ENCODE assay signal across 17 mouse cellular contexts in the genomic region with DNA sequence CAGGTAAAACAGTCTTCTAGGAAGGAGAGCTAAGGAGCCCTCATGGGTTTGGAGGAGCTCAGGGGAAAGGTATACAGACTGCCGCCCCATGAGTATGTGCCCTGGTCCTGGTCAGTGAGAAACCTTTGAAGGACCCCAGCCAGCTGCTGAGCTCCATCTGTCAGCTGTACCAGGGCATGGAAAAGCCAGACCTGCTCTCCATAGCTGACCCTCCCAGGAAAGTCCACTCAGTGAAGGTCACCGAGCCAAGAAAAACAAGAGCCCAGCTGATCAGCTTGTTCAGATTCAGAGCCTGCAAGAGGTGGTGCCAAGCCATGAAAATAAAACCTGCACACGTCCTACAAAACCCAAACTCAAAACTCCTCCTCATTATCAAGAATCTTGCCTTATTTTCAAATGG. TPM values are rescaled to one million over a fixed set of nuclear protein-coding genes. Genes with fewer than 3 reads are reported as not detected.
DNase-seq lines count a peak whose midpoint lies in the region; ATAC-seq and TF ChIP-seq lines count a peak whose summit lies in the region.
"Had no signal": no experiment of that assay in that cellular context is flagged by ENCODE, and none has a peak within 500 bp of the region (broad histone marks: within the 10 kb centered on the region; RNA-seq: fewer than 3 reads in every experiment).

No protein-coding gene starts in this region.

- WGBS in liver, postnatal 0 days (ENCODE audit: insufficient replicate concordance) = 60% methylated on average over 3 of the region's 3 CpGs
- WGBS in liver, embryonic 11.5 days = 69% methylated on average over 3 of the region's 3 CpGs
- WGBS in heart, embryonic 12.5 days = 18% methylated on average over 3 of the region's 3 CpGs

- H3K4me1 ChIP-seq in liver, postnatal 0 days (ENCODE audit: insufficient read depth) = peaks cover 6% of the 10 kb centered on the region
- H3K4me1 ChIP-seq in liver, embryonic 11.5 days (replicated peaks; ENCODE audit: control insufficient read depth, insufficient read depth, low read length) = peaks cover 4% of the 10 kb centered on the region
- peaks cover 35% of the 10 kb centered on the region for H3K4me1 ChIP-seq in heart, embryonic 12.5 days (replicated peaks)
- H3K4me1 ChIP-seq: forebrain, embryonic 13.5 days; midbrain, embryonic 12.5 days had no signal

- no peak overlapping the region for H3K4me2 ChIP-seq in liver, postnatal 0 days (ENCODE audit: low read depth, low read length)
- H3K4me2 ChIP-seq in liver, embryonic 11.5 days = no peak overlapping the region
- H3K4me2 ChIP-seq in heart, embryonic 12.5 days = no peak overlapping the region
- H3K4me2 ChIP-seq: forebrain, embryonic 13.5 days; midbrain, embryonic 12.5 days had no signal

- no peak for TF ChIP-seq CTCF in liver, postnatal 0 days (IDR thresholded peaks at IDR 0.05; ENCODE audit: low read depth)

- DNase-seq in liver, postnatal 0 days = no peak
- DNase-seq in liver, embryonic 11.5 days (ENCODE audit: low spot score) = no peak
- DNase-seq in heart, adult 11 months = peak; percentile 98
- peak; percentile 48 for DNase-seq in kidney, postnatal 10 days
- DNase-seq in right cerebral cortex, postnatal 36 days (ENCODE audit: low spot score in 2 of 2) = no peak
- DNase-seq in layer of hippocampus, postnatal 25 days (ENCODE audit: extremely low spot score in 1 of 2, low spot score in 1 of 2) = no peak
- DNase-seq: gastrocnemius, postnatal 14 days; left cerebral cortex, postnatal 4 days; spleen, adult 18-20 months had no signal

- H3K4me3 ChIP-seq in liver, postnatal 0 days (ENCODE audit: low read depth, low read length) = no peak overlapping the region
- H3K4me3 ChIP-seq in liver, embryonic 11.5 days (ENCODE audit: low read depth, low read length) = no peak overlapping the region
- H3K4me3 ChIP-seq in heart, embryonic 12.5 days = no peak overlapping the region
- H3K4me3 ChIP-seq: forebrain, embryonic 13.5 days; layer of hippocampus, adult 2 months; midbrain, embryonic 12.5 days had no signal

- TF ChIP-seq EP300 in liver, postnatal 0 days (IDR thresholded peaks at IDR 0.05; ENCODE audit: low read depth) = no peak

- peak; percentile 57; the same call in 1 of the 2 replicates for ATAC-seq in liver, postnatal 0 days
- no peak for ATAC-seq in liver, embryonic 11.5 days (replicated peaks; ENCODE audit: low FRiP score)
- peak; percentile 62; the same call in 1 of the 2 replicates for ATAC-seq in heart, embryonic 12.5 days (ENCODE audit: insufficient number of reproducible peaks, low FRiP score)
- ATAC-seq: forebrain, embryonic 13.5 days; hindbrain, embryonic 16.5 days had no signal

- no peaks in the 10 kb centered on the region for H3K9me3 ChIP-seq in liver, postnatal 0 days (ENCODE audit: low read length)
- H3K9me3 ChIP-seq in liver, embryonic 11.5 days (ENCODE audit: control insufficient read depth, low read length) = no peaks in the 10 kb centered on the region
- no peaks in the 10 kb centered on the region for H3K9me3 ChIP-seq in heart, embryonic 12.5 days (replicated peaks)
- H3K9me3 ChIP-seq: forebrain, embryonic 13.5 days; midbrain, embryonic 12.5 days had no signal

- H3K9ac ChIP-seq in liver, postnatal 0 days (replicated peaks) = no peak overlapping the region
- no peak overlapping the region for H3K9ac ChIP-seq in liver, embryonic 11.5 days (ENCODE audit: low read depth, low read length)
- H3K9ac ChIP-seq in heart, embryonic 12.5 days = no peak overlapping the region; the same call in 1 of the 2 replicates
- H3K9ac ChIP-seq: forebrain, embryonic 13.5 days; midbrain, embryonic 12.5 days had no signal

- no peaks in the 10 kb centered on the region for H3K36me3 ChIP-seq in liver, postnatal 0 days (replicated peaks; ENCODE audit: insufficient read depth, low read length)
- no peaks in the 10 kb centered on the region for H3K36me3 ChIP-seq in liver, embryonic 11.5 days (ENCODE audit: control insufficient read depth, insufficient read depth, low read length)
- H3K36me3 ChIP-seq in heart, embryonic 12.5 days = no peaks in the 10 kb centered on the region
- H3K36me3 ChIP-seq: midbrain, embryonic 12.5 days had no signal

- H3K27ac ChIP-seq in liver, postnatal 0 days (ENCODE audit: low read depth) = no peak overlapping the region
- no peak overlapping the region for H3K27ac ChIP-seq in liver, embryonic 11.5 days (ENCODE audit: low read depth, low read length)
- H3K27ac ChIP-seq in heart, embryonic 12.5 days (ENCODE audit: poor library complexity, severe bottlenecking) = peak overlapping the region; percentile 36; the same call in 1 of the 2 replicates
- H3K27ac ChIP-seq: forebrain, embryonic 13.5 days; layer of hippocampus, adult 2 months; midbrain, embryonic 12.5 days had no signal

- no peaks in the 10 kb centered on the region for H3K27me3 ChIP-seq in liver, postnatal 0 days (ENCODE audit: insufficient read depth, low read length)
- peaks cover under 1% of the 10 kb centered on the region; the same call in 1 of the 2 replicates for H3K27me3 ChIP-seq in liver, embryonic 11.5 days (replicated peaks; ENCODE audit: control insufficient read depth, insufficient read depth, low read length)
- H3K27me3 ChIP-seq in heart, embryonic 12.5 days (replicated peaks) = no peaks in the 10 kb centered on the region
- H3K27me3 ChIP-seq: forebrain, embryonic 13.5 days; midbrain, embryonic 12.5 days had no signal

RNA-seq across cellular contexts. Expression of a gene that starts 32.7 kb away (rescaled TPM):
- polyA plus RNA-seq in liver, postnatal 0 days (2015; fragmentation: Nextera tagmentation; extraction: Ambion mirVana) = not detected in 2 replicates
- not detected in 2 replicates for polyA plus RNA-seq in liver, embryonic 11.5 days (2014; fragmentation: Nextera tagmentation; extraction: Ambion mirVana)
- polyA plus RNA-seq in heart, embryonic 12.5 days (2016; fragmentation: Nextera tagmentation; extraction: Ambion mirVana) = not detected in 2 replicates
- 1 to 10 TPM in 1 of 2 experiments, under 1 TPM in 1; 0.62 to 1.3 TPM for total RNA-seq in layer of hippocampus, postnatal 25 days (2021)
- polyA plus RNA-seq: embryonic facial prominence, embryonic 14.5 days; liver, embryonic 16.5 days; neural tube, embryonic 11.5 days had no signal

RNA-seq across cellular contexts. Expression of a gene that starts 49.5 kb away (rescaled TPM):
- 111 and 138 TPM in 2 replicates for polyA plus RNA-seq in liver, postnatal 0 days (2015; fragmentation: Nextera tagmentation; extraction: Ambion mirVana)
- 426 and 477 TPM in 2 replicates for polyA plus RNA-seq in liver, embryonic 11.5 days (2014; fragmentation: Nextera tagmentation; extraction: Ambion mirVana)
- 313 and 317 TPM in 2 replicates for polyA plus RNA-seq in heart, embryonic 12.5 days (2016; fragmentation: Nextera tagmentation; extraction: Ambion mirVana)
- total RNA-seq in layer of hippocampus, postnatal 25 days (2021) = 100 to 1,000 TPM; 155 to 171 TPM

RNA-seq across cellular contexts. Expression of a gene that starts 55.3 kb away (rescaled TPM):
- polyA plus RNA-seq in liver, postnatal 0 days (2015; fragmentation: Nextera tagmentation; extraction: Ambion mirVana) = 20.0 and 22.8 TPM in 2 replicates
- polyA plus RNA-seq in liver, embryonic 11.5 days (2014; fragmentation: Nextera tagmentation; extraction: Ambion mirVana) = 30.2 and 31.9 TPM in 2 replicates
- 22.5 and 24.7 TPM in 2 replicates for polyA plus RNA-seq in heart, embryonic 12.5 days (2016; fragmentation: Nextera tagmentation; extraction: Ambion mirVana)
- 1 to 10 TPM; 3.5 to 4.0 TPM for total RNA-seq in layer of hippocampus, postnatal 25 days (2021)

Comparison
In these comparisons a context has a peak if more than half of its experiments do, and no peak if none do; other contexts are left out.
1. DNase-seq: peak in heart, adult 11 months (single experiment) and kidney, postnatal 10 days (single experiment); none in liver, postnatal 0 days (single experiment), liver, embryonic 11.5 days (single experiment), right cerebral cortex, postnatal 36 days (0 of 2) and layer of hippocampus, postnatal 25 days (0 of 2).